Mouse (Mus musculus) ZHBTc4 (cell line): Measurements from ENCODE around the gene Scd1.
A peak's percentile ranks its signal among the peaks of the same experiment; 100 is the strongest.

Experiments
- DNase-seq: peaks from one replicate; pipeline ENCODE4 v3.0.0-alpha.2; 2011; ENCODE audit warnings: low read depth, low spot score

Gene Scd1

GRCm38 (mm10) chr19:44407341-44408222 is at the start of gene Scd1:
Scd1 (minus strand) TSS chr19:44407879.
- peak; percentile 99 for DNase-seq

DNA sequence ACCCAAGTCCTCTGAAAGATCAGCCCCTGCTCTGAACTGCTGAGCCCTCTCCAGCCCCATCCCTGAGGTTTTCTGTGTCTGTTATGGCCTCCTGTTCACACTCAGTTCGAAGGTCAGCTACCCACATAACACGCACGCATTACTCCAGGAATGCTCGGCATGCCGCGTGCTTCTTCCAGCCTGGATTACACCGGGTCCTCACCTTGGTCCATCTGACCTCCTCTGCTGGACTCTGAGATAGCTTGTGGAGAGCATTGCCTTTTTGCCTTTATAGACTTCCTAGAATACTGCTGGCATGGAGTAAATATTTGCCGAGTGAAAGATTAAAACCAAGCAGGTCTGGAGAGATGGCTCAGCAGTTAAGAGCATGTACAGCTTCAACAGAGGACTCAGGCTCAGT is 47.7 kb upstream of the Scd1 start:
- no peak for DNase-seq

DNA sequence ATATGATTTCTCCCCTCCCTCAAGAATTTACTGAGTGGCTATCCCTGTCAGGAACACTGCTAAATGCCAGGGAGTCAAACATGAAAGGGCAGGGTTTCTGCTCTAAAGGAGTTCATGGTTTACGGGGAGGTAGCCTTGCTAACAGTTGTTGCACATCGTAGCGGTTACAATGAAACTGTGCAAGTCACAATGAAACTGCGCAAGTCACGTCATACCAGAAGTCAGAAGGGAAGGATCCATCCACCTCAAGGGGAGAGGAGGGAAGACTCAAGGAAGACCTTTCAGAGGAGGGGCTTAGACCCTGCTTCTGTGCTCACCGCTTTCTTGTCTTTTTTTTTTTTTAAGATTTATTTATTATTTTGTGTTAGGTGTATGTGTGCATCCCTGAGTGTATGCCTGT is 47.2 kb upstream of the Scd1 start:
- no peak for DNase-seq

- DNase-seq: no peak
Measured at GRCm38 (mm10) chr19:44447927-44448326, 40.2 kb upstream of the Scd1 start.

DNA sequence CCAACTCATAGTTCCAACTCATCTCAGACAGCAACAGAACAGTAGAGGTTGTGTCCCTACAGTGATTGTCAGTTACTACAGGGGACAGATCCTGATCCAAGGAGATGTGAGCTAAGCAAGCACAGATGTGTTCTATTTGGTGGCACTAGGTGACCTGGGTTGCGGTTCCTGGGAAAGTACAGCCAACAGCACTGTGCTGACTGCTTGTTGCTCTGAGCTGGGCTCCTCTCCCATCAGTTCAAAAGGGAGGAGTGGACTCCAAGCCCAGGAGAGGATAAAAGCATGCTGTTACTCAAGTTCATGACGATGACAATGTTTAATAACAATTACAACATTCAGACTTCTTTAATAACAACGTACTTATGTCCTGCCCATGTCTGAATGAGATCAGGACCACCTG is 38.1 kb upstream of the Scd1 start:
- no peak for DNase-seq

DNA sequence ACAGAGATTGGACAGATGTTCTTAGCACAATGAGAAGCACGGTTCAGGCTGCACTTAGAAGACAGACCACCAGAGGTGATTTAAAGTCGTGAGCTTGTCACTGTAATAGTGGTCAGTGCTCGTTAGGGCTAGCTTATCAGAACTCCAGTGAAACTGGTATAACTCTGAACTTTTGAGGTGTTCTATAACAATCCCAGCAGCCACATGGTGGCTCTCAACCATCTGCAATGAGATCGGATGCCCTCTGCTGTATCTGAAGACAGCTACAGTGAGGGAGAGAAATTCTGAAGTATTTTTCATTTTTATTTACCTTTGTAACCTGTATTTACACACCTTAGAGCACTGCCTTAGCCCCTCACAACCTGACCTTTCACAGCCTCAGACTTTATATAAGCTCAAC is 31.6 kb upstream of the Scd1 start:
- no peak for DNase-seq

- DNase-seq: no peak
Measured at GRCm38 (mm10) chr19:44437975-44438374, 30.3 kb upstream of the Scd1 start.

GRCm38 (mm10) chr19:44432084-44432483 is 24.4 kb upstream of the Scd1 start:
- DNase-seq: peak; percentile 39

DNA sequence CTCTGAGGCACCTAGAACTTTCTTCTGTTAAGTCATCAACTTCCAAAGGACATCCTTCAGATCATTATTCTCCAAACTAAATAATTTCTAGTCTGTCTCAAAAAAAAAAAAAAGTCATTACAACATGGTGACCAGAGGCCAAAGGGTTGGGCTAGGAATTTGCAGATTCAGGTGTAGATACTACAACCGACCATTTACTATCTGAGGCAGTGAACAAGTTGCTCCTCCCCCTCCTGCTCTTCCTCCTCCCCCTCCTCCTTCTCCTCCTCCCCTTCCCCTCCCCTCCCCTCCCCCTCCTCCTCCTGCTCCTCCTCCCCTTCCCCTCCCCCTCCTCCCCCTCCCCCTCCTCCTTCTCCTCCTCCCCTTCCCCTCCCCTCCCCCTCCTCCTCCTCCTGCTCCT is 20.0 kb upstream of the Scd1 start:
- DNase-seq: peak; percentile 52

DNA sequence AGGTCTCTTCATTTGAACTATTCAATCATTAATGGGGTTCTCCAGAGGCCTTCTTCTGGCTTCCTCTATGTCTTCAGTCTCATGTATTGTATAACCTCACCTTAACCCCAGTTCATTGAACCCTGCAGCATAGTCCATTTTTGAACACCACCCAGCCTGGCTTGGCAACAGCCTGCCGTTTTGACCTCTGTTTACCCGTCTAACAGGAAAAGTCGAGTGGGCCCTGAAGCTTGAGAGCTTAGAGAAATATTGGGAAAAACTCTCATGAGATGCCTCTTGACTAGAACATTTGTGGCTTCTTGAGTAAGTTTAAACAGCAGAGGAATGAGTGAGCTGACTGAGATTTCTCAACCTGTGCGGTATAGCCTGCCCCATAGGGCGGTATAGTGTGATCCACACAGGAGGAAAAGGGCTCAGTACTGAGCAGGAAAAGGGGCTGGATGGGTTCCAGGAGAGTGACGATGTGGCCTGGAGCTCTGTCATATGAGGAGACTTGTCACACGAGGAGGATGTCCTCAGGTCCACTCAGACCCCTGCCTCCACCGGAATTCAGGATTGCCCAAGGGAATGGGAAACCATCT is 14.5 kb upstream of the Scd1 start:
- no peak for DNase-seq

DNA sequence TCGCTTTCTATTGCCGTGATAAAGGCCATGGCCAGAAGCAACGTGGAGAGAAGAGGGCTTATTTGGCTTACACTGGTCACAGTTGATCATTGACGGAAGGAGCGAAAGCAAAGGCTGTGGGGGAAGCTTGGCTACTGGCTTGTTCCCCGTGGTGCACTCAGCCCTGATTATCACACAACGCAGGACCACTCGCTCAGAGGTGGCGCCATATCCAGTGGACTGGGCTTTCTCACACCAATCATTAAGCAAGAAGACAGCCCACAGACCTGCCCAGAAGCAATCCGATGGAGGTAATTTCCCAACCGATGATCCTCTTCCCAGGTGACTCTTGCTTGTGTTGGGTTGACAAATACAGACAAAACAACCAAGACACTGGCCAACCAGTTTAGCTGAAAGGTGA is 11.9 kb upstream of the Scd1 start:
- DNase-seq: no peak

DNA sequence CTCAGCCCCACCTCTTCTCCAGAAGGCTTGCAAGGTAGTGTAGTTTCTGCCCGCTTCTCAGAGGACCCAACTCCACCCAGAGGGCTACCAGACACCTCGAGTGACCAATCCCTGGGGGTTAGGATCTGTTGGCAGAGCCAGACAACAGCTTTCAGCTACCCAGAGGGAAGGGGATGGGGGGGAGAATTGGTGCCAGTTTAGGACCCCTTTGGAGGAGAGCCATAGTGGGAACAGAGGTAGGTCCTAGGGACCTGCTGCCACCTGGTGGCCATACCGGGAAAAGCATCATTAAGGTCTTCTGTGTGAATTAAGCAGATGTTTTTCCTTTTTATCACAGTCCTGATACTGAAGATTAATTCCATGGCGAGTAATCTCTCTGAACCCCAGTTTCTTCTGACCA is 11.3 kb upstream of the Scd1 start:
- DNase-seq: peak; percentile 83

DNA sequence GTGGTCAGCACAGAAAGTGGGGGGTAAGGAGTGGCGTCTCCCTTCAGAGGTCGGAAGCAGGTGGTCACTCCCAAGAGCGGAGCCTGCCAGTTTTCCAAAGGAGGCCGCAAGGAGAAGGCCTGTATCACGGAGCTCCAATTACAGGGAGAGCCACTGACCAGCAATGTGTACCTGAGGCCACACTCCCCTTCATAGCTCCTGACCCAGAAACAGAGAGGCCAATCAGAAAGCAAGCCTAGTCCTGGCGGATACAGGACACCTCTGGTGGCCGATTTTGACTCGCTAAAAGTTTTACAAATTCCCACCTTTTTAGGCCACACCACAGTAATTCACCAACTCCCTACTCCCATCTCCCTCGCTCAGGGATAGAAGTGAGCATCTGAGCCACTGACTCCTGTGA is 10.9 kb upstream of the Scd1 start:
- no peak for DNase-seq

GRCm38 (mm10) chr19:44418061-44418460 is 10.4 kb upstream of the Scd1 start:
- no peak for DNase-seq

GRCm38 (mm10) chr19:44417448-44417847 is 9.8 kb upstream of the Scd1 start:
- no peak for DNase-seq

DNA sequence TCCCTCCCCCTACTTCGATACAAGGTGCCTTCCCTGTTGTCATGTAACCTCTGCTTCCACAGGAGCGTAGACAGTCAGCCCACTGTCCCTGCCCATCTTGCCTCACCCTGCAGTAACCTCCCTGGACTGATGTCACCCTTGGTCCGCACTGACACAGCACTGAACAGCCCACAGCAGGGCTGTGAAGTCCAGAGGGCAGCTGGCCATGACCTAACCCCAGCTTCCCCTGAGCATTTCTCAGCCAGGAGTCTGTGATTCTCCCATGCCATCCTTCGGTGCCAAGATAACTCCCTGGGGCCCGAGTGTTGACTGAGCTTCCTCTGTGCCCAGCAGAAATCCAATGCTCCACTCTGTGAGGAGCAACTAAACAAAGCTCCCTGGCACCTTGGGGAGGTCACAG is 8.6 kb upstream of the Scd1 start:
- DNase-seq: no peak

DNA sequence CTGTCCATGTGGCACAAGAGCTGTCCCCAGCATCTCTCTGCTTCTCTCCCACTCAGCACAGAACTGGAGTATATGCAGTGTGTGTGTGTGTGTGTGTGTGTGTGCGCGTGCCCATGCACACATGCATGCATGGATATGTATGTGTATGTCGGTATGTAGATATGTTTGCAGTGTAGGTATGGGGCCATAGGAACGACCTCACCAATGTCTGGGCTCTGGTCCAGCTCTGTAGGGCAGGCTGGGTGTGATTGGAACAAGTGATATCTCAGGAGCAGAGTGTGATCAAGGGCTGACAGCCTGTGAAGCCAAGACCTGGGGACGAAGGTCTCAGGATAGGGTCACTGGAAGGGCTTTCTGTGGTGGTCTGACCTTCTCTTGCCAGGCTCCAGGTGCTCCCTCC is 7.8 kb upstream of the Scd1 start:
- no peak for DNase-seq

- no peak for DNase-seq
Measured at GRCm38 (mm10) chr19:44410269-44410992, 2.8 kb upstream of the Scd1 start.

DNA sequence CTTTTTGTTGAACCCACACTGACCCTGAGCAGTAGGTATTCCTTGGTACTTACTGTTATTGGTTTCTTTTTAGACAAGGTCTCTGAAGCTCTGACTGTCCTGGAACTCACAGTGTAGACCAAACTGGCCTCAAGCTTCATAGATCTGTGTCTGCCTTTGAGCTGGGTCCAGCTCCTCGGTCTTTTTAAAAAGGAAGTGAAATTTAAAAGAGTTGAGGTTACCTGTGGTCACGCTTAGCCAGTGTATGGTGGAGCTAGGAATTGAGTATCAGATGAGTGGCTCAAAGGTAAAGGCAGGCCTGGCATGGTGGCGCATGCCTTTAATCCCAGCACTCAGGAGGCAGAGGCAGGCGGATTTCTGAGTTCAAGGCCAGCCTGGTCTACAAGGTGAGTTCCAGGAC is 916 bp upstream of the Scd1 start:
- no peak for DNase-seq

DNA sequence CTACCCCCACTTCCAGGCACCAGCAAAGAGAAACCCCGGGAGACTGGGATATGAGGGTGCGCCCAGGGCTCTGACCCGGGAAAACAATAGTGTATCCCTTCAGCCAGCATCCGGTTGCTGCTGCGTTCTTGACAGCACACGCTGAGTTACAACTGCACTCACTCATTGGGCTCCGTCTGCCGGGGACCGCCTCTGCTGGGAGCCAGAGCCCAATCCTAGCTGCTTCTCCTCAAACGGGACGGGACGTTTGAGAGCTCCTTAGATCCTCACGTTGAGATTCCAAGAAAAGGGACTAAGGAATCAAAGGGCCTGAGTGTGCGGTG is 505 bp upstream of the Scd1 start:
- peak; percentile 96 for DNase-seq

DNA sequence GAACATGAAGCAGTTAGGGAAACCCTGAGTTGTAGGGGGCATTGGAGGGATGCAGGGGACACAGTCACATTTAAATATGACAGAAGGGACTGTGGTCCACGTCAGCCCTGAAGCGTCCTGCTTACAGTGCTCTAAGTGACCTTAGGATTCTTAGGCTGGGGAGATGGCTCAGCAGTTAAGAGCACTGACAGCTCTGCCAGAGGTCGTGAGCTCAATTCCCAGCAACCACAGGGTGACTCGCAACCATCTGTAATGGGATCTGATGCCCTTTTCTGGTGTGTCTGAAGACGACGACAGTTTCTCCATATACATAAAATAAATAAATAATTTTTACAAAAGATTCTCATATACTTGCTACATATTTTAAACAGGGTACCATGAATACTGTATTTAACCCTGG is 4.1 kb downstream of the Scd1 start:
- no peak for DNase-seq

- DNase-seq: no peak
Measured at GRCm38 (mm10) chr19:44400484-44401197, 7.0 kb downstream of the Scd1 start.
